Mouse (Mus musculus) myocyte (in vitro differentiated cells): ENCODE measurements around the gene Crygs. TPM values are rescaled to one million over a fixed set of nuclear protein-coding genes. Genes with fewer than 3 reads are reported as not detected.

Experiments
- H3K27me3 ChIP-seq: one replicate; pipeline ENCODE4 v1.6.1; 2011; ENCODE audit not compliant: control insufficient read depth, insufficient read depth, insufficient read length
- H3K36me3 ChIP-seq: one replicate; pipeline ENCODE4 v1.6.1; 2011; ENCODE audit not compliant: control insufficient read depth, insufficient read depth
- H3K4me2 ChIP-seq: one replicate; pipeline ENCODE4 v1.6.1; 2011; ENCODE audit warnings: low read depth, control low read depth
- H3K4me3 ChIP-seq: one replicate; pipeline ENCODE4 v1.5.1; 2011; ENCODE audit warnings: mild to moderate bottlenecking, control low read depth, moderate library complexity
- H3K79me2 ChIP-seq: one replicate; pipeline ENCODE4 v1.6.1; 2011; ENCODE audit not compliant: control insufficient read depth, insufficient read depth
- H3ac ChIP-seq: one replicate; pipeline ENCODE4 v1.6.1; 2011; ENCODE audit not compliant: control insufficient read depth, insufficient read length
- CEBPB ChIP-seq: IDR thresholded peaks from 2 replicates; pipeline ENCODE4 v1.6.1; 2011; ENCODE audit warnings: mild to moderate bottlenecking, moderate library complexity; ENCODE audit not compliant: poor library complexity, insufficient read depth, severe bottlenecking
- E2F4 ChIP-seq: IDR thresholded peaks from one replicate; pipeline ENCODE4 v1.6.1; 2011; ENCODE audit warnings: mild to moderate bottlenecking, control low read depth, moderate library complexity; ENCODE audit not compliant: insufficient read depth
- MAX ChIP-seq: IDR thresholded peaks from one replicate; pipeline ENCODE4 v1.6.1; 2011; ENCODE audit warnings: low read depth, mild to moderate bottlenecking, control low read depth
- MYOD1 ChIP-seq, 3 experiments: IDR thresholded peaks; one replicate each; pipeline ENCODE4 v1.6.1; 2011; ENCODE audit warnings: control low read depth in 2 of 3, low read depth in 2 of 3, mild to moderate bottlenecking in 2 of 3, moderate library complexity in 1 of 3; ENCODE audit not compliant: insufficient read length in 2 of 3, control insufficient read depth in 1 of 3
- MYOG ChIP-seq, 3 experiments: IDR thresholded peaks; one replicate each; pipeline ENCODE4 v1.6.1; 2011; ENCODE audit warnings: control low read depth in 2 of 3, low read depth in 2 of 3, mild to moderate bottlenecking in 2 of 3; ENCODE audit not compliant: insufficient read length in 2 of 3, control insufficient read depth in 1 of 3, insufficient read depth in 1 of 3
- POLR2A ChIP-seq: IDR thresholded peaks from one replicate; pipeline ENCODE4 v1.6.1; 2011; ENCODE audit warnings: low read depth, mild to moderate bottlenecking, control low read depth, moderate library complexity; ENCODE audit not compliant: insufficient read length
- POLR2AphosphoS2 ChIP-seq: IDR thresholded peaks from one replicate; pipeline ENCODE4 v1.6.1; 2011; ENCODE audit warnings: low read depth, control low read depth; ENCODE audit not compliant: insufficient read length
- REST ChIP-seq: IDR thresholded peaks from one replicate; pipeline ENCODE4 v1.6.1; 2011; ENCODE audit warnings: mild to moderate bottlenecking, control low read depth, moderate library complexity; ENCODE audit not compliant: insufficient read depth, insufficient read length
- SRF ChIP-seq: IDR thresholded peaks from one replicate; pipeline ENCODE4 v1.6.1; 2011; ENCODE audit warnings: low read depth; ENCODE audit not compliant: control insufficient read depth, insufficient read length
- TCF12 ChIP-seq: IDR thresholded peaks from one replicate; pipeline ENCODE4 v1.6.1; 2011; ENCODE audit warnings: mild to moderate bottlenecking, control low read depth; ENCODE audit not compliant: poor library complexity, insufficient read depth, severe bottlenecking
- TCF3 ChIP-seq: IDR thresholded peaks from one replicate; pipeline ENCODE4 v1.6.1; 2011; ENCODE audit warnings: low read depth, control low read depth; ENCODE audit not compliant: insufficient read length
- USF1 ChIP-seq: IDR thresholded peaks from one replicate; pipeline ENCODE4 v1.6.1; 2011; ENCODE audit warnings: low read depth, mild to moderate bottlenecking, control low read depth, moderate library complexity
- polyA plus RNA-seq: library from polyadenylated mRNA; unstranded; fragments of >200 nt; fragmentation: generic; extraction: Trizol; gene quantifications from one replicate; pipeline ENCODE4 v1.2.1, GENCODE M21; 2012; ENCODE audit warnings: missing spikeins

Crygs gene
- polyA plus RNA-seq, 1 experiment = not detected

DNA sequence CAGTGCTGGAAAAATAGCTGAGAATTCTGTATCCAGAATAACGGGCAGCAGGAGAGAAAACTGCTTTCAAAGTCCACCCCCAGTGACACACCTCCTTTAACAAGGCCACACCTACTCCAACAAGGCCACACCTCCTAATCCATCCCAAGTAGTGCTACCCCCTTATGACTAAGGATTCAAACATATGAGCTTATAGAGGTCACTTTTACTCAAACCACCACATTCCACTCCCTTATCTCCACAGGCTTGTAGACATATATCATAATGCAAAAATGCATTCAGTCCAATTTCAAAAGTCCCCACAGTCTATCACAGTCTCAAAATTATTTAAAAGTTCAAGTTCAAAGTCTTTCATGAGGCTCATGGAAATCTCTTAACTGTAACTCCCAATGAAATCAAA lies 36.3 kb upstream of the Crygs start:
- Histone ChIP-seq H3K4me3 (no peak overlapping the region), H3K79me2 (peaks cover 10% of the 10 kb centered on the region), H3K36me3 (no peaks in the 10 kb centered on the region), H3K27me3 (no peaks in the 10 kb centered on the region), H3K4me2 (no peak overlapping the region), H3ac (no peak overlapping the region)
- TF ChIP-seq TCF3 (no peak), POLR2A (no peak), MAX (no peak), POLR2AphosphoS2 (no peak), REST (no peak), E2F4 (no peak), TCF12 (no peak), USF1 (no peak), MYOD1 (IDR thresholded peaks at IDR 0.05; ENCODE audit: control insufficient read depth in 1 of 3, insufficient read length in 2 of 3, low read depth in 2 of 3) (no peak), MYOG (IDR thresholded peaks at IDR 0.05; ENCODE audit: control insufficient read depth in 1 of 3, insufficient read depth in 1 of 3, insufficient read length in 2 of 3, low read depth in 2 of 3) (no peak), SRF (no peak), CEBPB (no peak)

DNA sequence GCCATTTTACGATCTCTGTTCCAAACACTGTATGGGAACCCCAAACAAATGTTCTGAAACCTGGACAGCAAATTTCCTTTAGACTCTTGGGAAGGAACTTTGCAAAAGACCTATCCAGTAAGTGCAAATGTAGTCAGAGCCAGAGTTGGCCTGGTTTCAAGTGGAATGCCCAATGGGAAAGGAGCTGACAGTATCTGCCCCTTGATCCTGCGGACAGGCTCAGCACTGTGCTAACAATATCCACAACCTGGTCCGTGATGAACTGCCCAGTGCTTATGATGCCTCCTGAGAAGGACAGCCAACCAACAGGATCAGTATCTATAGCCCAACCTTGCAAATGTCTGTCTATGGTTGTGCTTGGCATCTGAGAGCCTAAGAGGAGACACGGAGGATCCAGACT lies 34.1 kb upstream of the Crygs start:
- Histone ChIP-seq H3K36me3 (no peaks in the 10 kb centered on the region), H3K4me2 (no peak overlapping the region), H3K27me3 (no peaks in the 10 kb centered on the region), H3ac (no peak overlapping the region), H3K4me3 (no peak overlapping the region), H3K79me2 (peaks cover 8% of the 10 kb centered on the region)
- TF ChIP-seq POLR2AphosphoS2 = no peak
- TF ChIP-seq E2F4 = no peak
- TF ChIP-seq USF1 = no peak
- TF ChIP-seq REST = no peak
- TF ChIP-seq POLR2A = no peak
- no peak for TF ChIP-seq CEBPB

GRCm38 (mm10) chr16:22844834-22845233 lies 33.5 kb upstream of the Crygs start:
- no peak overlapping the region for H3K4me3 ChIP-seq
- H3ac ChIP-seq = no peak overlapping the region
- H3K27me3 ChIP-seq = no peaks in the 10 kb centered on the region
- H3K79me2 ChIP-seq = peaks cover 8% of the 10 kb centered on the region
- TF ChIP-seq CEBPB (no peak), TCF12 (no peak), E2F4 (no peak), TCF3 (no peak), MAX (no peak), SRF (no peak), POLR2A (no peak), POLR2AphosphoS2 (no peak), MYOD1 (IDR thresholded peaks at IDR 0.05; ENCODE audit: control insufficient read depth in 1 of 3, insufficient read length in 2 of 3, low read depth in 2 of 3) (no peak), USF1 (no peak), MYOG (IDR thresholded peaks at IDR 0.05; ENCODE audit: control insufficient read depth in 1 of 3, insufficient read depth in 1 of 3, insufficient read length in 2 of 3, low read depth in 2 of 3) (no peak), REST (no peak)
- no peak overlapping the region for H3K4me2 ChIP-seq
- no peaks in the 10 kb centered on the region for H3K36me3 ChIP-seq

DNA sequence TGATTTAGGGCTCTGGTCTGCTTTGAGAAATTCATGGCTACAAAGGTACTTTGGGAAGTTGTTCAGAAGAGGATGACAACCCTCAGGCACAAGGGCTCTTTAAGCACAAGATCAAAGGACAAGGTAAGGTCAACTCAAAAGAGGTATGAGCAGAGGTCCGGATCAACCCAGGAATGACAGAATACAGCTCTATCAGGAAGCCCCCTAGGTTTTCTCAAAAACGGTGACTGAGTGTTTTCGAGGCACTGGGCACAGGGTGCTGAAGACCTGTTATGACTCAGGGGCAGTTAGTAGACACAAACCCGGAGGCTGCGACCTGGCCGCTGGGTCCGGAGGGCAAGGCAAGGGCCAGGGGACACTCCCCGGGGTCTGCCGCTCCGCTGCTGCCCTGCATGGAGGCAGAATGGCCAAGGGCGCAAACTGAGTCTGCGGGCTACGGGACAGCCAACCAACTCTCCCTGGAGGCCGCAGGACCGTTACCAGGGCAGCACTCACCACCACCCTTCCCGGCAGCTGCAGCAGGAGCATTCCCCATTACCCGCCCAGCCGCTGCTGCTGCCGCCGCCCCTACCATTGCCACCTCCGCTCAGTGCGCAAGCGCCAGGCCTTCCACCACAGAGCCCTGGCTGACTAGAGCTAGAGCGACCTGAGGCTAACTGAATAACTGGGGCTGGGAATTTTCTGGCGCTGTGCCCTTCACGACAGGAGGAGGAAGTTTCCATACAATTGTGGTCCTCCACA lies 32.9 kb upstream of the Crygs start:
- Histone ChIP-seq H3K4me2 (peak overlapping the region; percentile 25), H3K4me3 (no peak overlapping the region), H3K27me3 (no peaks in the 10 kb centered on the region), H3ac (no peak overlapping the region), H3K79me2 (peaks cover 8% of the 10 kb centered on the region), H3K36me3 (no peaks in the 10 kb centered on the region)
- TF ChIP-seq TCF12 = no peak
- TF ChIP-seq POLR2A = no peak
- no peak for TF ChIP-seq E2F4
- TF ChIP-seq SRF = no peak
- TF ChIP-seq USF1 = no peak
- no peak for TF ChIP-seq MAX
- no peak for TF ChIP-seq REST
- TF ChIP-seq CEBPB = no peak
- TF ChIP-seq TCF3 = no peak
- no peak for TF ChIP-seq POLR2AphosphoS2
- peak in 2 of 3 experiments; percentile 55 to 75 for TF ChIP-seq MYOD1 (IDR thresholded peaks at IDR 0.05; ENCODE audit: control insufficient read depth in 1 of 3, insufficient read length in 2 of 3, low read depth in 2 of 3)
- TF ChIP-seq MYOG (IDR thresholded peaks at IDR 0.05; ENCODE audit: control insufficient read depth in 1 of 3, insufficient read depth in 1 of 3, insufficient read length in 2 of 3, low read depth in 2 of 3) = peak in 2 of 3 experiments; percentile 34 to 79

GRCm38 (mm10) chr16:22842871-22843270 lies 31.5 kb upstream of the Crygs start:
- no peak overlapping the region for H3K4me3 ChIP-seq
- no peak overlapping the region for H3K4me2 ChIP-seq
- no peak overlapping the region for H3ac ChIP-seq
- H3K79me2 ChIP-seq = peaks cover 8% of the 10 kb centered on the region
- H3K27me3 ChIP-seq = no peaks in the 10 kb centered on the region
- no peaks in the 10 kb centered on the region for H3K36me3 ChIP-seq
- no peak for TF ChIP-seq E2F4
- TF ChIP-seq TCF3 = no peak
- no peak for TF ChIP-seq SRF
- no peak for TF ChIP-seq USF1
- no peak for TF ChIP-seq TCF12
- TF ChIP-seq MYOD1 (IDR thresholded peaks at IDR 0.05; ENCODE audit: control insufficient read depth in 1 of 3, insufficient read length in 2 of 3, low read depth in 2 of 3) = no peak
- no peak for TF ChIP-seq POLR2A
- no peak for TF ChIP-seq MAX
- TF ChIP-seq MYOG (IDR thresholded peaks at IDR 0.05; ENCODE audit: control insufficient read depth in 1 of 3, insufficient read depth in 1 of 3, insufficient read length in 2 of 3, low read depth in 2 of 3) = no peak
- no peak for TF ChIP-seq REST
- TF ChIP-seq POLR2AphosphoS2 = no peak
- no peak for TF ChIP-seq CEBPB
